10 mouse cellular contexts compared by ENCODE assay signal in genomic region chr4:62760748-62761604, GRCm38 (mm10).
DNase-seq lines count a peak whose midpoint lies in the region; ATAC-seq and TF ChIP-seq lines count a peak whose summit lies in the region.
"Had no signal": no experiment of that assay in that cellular context is flagged by ENCODE, and none has a peak within 500 bp of the region (broad histone marks: within the 10 kb centered on the region; RNA-seq: fewer than 3 reads in every experiment).

No protein-coding gene starts in this region.

- H3K4me1 ChIP-seq in cerebellum, adult 2 months (ENCODE audit: control insufficient read depth, insufficient read depth, low read length): no peaks in the 10 kb centered on the region; the same call in 1 of the 2 replicates
- peaks cover 30% of the 10 kb centered on the region for H3K4me1 ChIP-seq in lung, embryonic 15.5 days
- peaks cover 24% of the 10 kb centered on the region for H3K4me1 ChIP-seq in intestine, embryonic 16.5 days (ENCODE audit: control insufficient read depth, insufficient read depth, low read length)
- H3K4me1 ChIP-seq in stomach, embryonic 14.5 days (ENCODE audit: control insufficient read depth, insufficient read depth, low read length): peaks cover 33% of the 10 kb centered on the region

- no peaks in the 10 kb centered on the region for H3K9me3 ChIP-seq in lung, embryonic 15.5 days
- no peaks in the 10 kb centered on the region for H3K9me3 ChIP-seq in intestine, embryonic 16.5 days (ENCODE audit: control insufficient read depth, low read length)
- H3K9me3 ChIP-seq in stomach, embryonic 14.5 days (ENCODE audit: control insufficient read depth, low read depth, low read length): no peaks in the 10 kb centered on the region
- H3K9me3 ChIP-seq: liver, embryonic 12.5 days had no signal

- 59% methylated on average over 11 of the region's 11 CpGs for WGBS in cerebellum, adult 2 months
- 29% methylated on average over 11 of the region's 11 CpGs for WGBS in lung, embryonic 15.5 days
- WGBS in intestine, embryonic 16.5 days: 54% methylated on average over 11 of the region's 11 CpGs
- WGBS in stomach, embryonic 14.5 days: 40% methylated on average over 11 of the region's 11 CpGs

- no peak overlapping the region for H3K4me3 ChIP-seq in cerebellum, adult 2 months (replicated peaks; ENCODE audit: insufficient read depth, low read depth, low read length)
- H3K4me3 ChIP-seq in lung, embryonic 15.5 days: no peak overlapping the region
- no peak overlapping the region for H3K4me3 ChIP-seq in intestine, embryonic 16.5 days (ENCODE audit: low read length)
- no peak overlapping the region for H3K4me3 ChIP-seq in stomach, embryonic 14.5 days (ENCODE audit: low read depth, low read length)
- H3K4me3 ChIP-seq: liver, embryonic 12.5 days had no signal

- peak; percentile 41 to 53 for DNase-seq in cerebellum, postnatal 10 days
- no peak for DNase-seq in cerebellum, adult 2 months
- no peak for DNase-seq in lung, postnatal 25 days (ENCODE audit: low spot score)
- no peak for DNase-seq in right cerebral cortex, postnatal 25 days
- no peak for DNase-seq in layer of hippocampus, adult 11-12 months (ENCODE audit: low spot score)

- no peak overlapping the region for H3K4me2 ChIP-seq in lung, embryonic 15.5 days
- no peak overlapping the region for H3K4me2 ChIP-seq in intestine, embryonic 16.5 days (ENCODE audit: low read depth, low read length)
- no peak overlapping the region for H3K4me2 ChIP-seq in stomach, embryonic 14.5 days (replicated peaks; ENCODE audit: low read depth, low read length)
- H3K4me2 ChIP-seq: liver, embryonic 12.5 days had no signal

- no peak for ATAC-seq in lung, embryonic 15.5 days (ENCODE audit: borderline replicate concordance, extremely low read depth, low FRiP score, low TSS enrichment)
- ATAC-seq in intestine, embryonic 16.5 days: peak; percentile 24; the same call in 1 of the 2 replicates
- ATAC-seq in stomach, embryonic 14.5 days (ENCODE audit: insufficient number of reproducible peaks, insufficient read depth, low FRiP score, low read depth): no peak
- ATAC-seq: liver, embryonic 12.5 days had no signal

- H3K27me3 ChIP-seq in cerebellum, adult 2 months (ENCODE audit: control insufficient read depth, insufficient read depth, low read length): no peaks in the 10 kb centered on the region
- no peaks in the 10 kb centered on the region for H3K27me3 ChIP-seq in lung, embryonic 15.5 days
- no peaks in the 10 kb centered on the region for H3K27me3 ChIP-seq in intestine, embryonic 16.5 days (replicated peaks; ENCODE audit: control insufficient read depth, insufficient read depth, low read length)
- H3K27me3 ChIP-seq in stomach, embryonic 14.5 days (ENCODE audit: control insufficient read depth, insufficient read depth, low read length): no peaks in the 10 kb centered on the region
- H3K27me3 ChIP-seq: liver, embryonic 12.5 days had no signal

- no peak for TF ChIP-seq POLR2A in cerebellum, adult 2 months (IDR thresholded peaks at IDR 0.05; ENCODE audit: borderline replicate concordance, insufficient read depth, low read length)

- no peak overlapping the region for H3K27ac ChIP-seq in cerebellum, adult 2 months (ENCODE audit: insufficient read depth, low read length)
- peak overlapping the region; percentile 60 for H3K27ac ChIP-seq in lung, embryonic 15.5 days
- H3K27ac ChIP-seq in intestine, embryonic 16.5 days (ENCODE audit: low read length): peak overlapping the region; percentile 67
- peak overlapping the region; percentile 67 for H3K27ac ChIP-seq in stomach, embryonic 14.5 days (ENCODE audit: low read length)
- H3K27ac ChIP-seq: kidney, postnatal 0 days; liver, embryonic 12.5 days had no signal

- H3K36me3 ChIP-seq in lung, embryonic 15.5 days: no peaks in the 10 kb centered on the region
- no peaks in the 10 kb centered on the region for H3K36me3 ChIP-seq in intestine, embryonic 16.5 days (ENCODE audit: control insufficient read depth, insufficient read depth, low read length)
- H3K36me3 ChIP-seq in stomach, embryonic 14.5 days (ENCODE audit: control insufficient read depth, insufficient read depth, low read length): no peaks in the 10 kb centered on the region
- H3K36me3 ChIP-seq: liver, embryonic 12.5 days had no signal

- TF ChIP-seq CTCF in cerebellum, adult 2 months (IDR thresholded peaks at IDR 0.05; ENCODE audit: borderline replicate concordance, insufficient read depth, low read depth, low read length): no peak

- H3K9ac ChIP-seq in lung, embryonic 15.5 days: no peak overlapping the region
- peak overlapping the region; percentile 23; the same call in 1 of the 2 replicates for H3K9ac ChIP-seq in intestine, embryonic 16.5 days (ENCODE audit: low read depth, low read length)
- no peak overlapping the region for H3K9ac ChIP-seq in stomach, embryonic 14.5 days (replicated peaks; ENCODE audit: low read depth, low read length)
- H3K9ac ChIP-seq: liver, embryonic 12.5 days had no signal

Comparison
In these comparisons a context has a peak if more than half of its experiments do, and no peak if none do; other contexts are left out.
1. DNase-seq: peak in cerebellum, postnatal 10 days (2 of 2); none in cerebellum, adult 2 months (0 of 2), lung, postnatal 25 days (single experiment), right cerebral cortex, postnatal 25 days (single experiment) and layer of hippocampus, adult 11-12 months (single experiment).